Mouse (Mus musculus) lung, postnatal 0 days (tissue): ENCODE measurements around the gene Eps8l1. TPM values are rescaled to one million over a fixed set of nuclear protein-coding genes. Genes with fewer than 3 reads are reported as not detected.
A peak's percentile ranks its signal among the peaks of the same experiment; 100 is the strongest.

Source experiments
- ATAC-seq: fragments of 200-750 bp; cut with Nextera tagmentation; 2 replicates; pipeline ENCODE4 v1.8.0; 2017; ENCODE audit warnings: moderate library complexity
- DNase-seq: peaks from one replicate; pipeline ENCODE4 v3.0.0-alpha.2; 2016; ENCODE audit warnings: low spot score
- H3K27ac ChIP-seq: fragments of 300-500 bp; sonication (generic); 2 replicates; pipeline ENCODE4 v1.5.1; 2014; ENCODE audit warnings: antibody characterized with exemption, mild to moderate bottlenecking, low read length, mixed read lengths
- H3K27me3 ChIP-seq: fragments of 300-500 bp; sonication (generic); replicated peaks from 2 replicates; pipeline ENCODE4 v1.6.1; 2014; ENCODE audit warnings: low read length, mixed read lengths; ENCODE audit not compliant: insufficient read depth
- H3K36me3 ChIP-seq: fragments of 300-500 bp; sonication (generic); 2 replicates; pipeline ENCODE4 v1.6.1; 2014; ENCODE audit warnings: low read length, mixed read lengths; ENCODE audit not compliant: insufficient read depth
- H3K4me1 ChIP-seq: fragments of 300-500 bp; sonication (generic); 2 replicates; pipeline ENCODE4 v1.6.1; 2014; ENCODE audit warnings: antibody characterized with exemption, low read depth, low read length, mixed read lengths; ENCODE audit not compliant: insufficient read depth
- H3K4me2 ChIP-seq: fragments of 300-500 bp; sonication (generic); replicated peaks from 2 replicates; pipeline ENCODE4 v1.6.1; 2014; ENCODE audit warnings: low read depth, mild to moderate bottlenecking, low read length, moderate library complexity, mixed read lengths
- H3K4me3 ChIP-seq: fragments of 300-500 bp; sonication (generic); 2 replicates; pipeline ENCODE4 v1.5.1; 2014; ENCODE audit warnings: low read depth, low read length
- H3K9ac ChIP-seq: fragments of 300-500 bp; sonication (generic); replicated peaks from 2 replicates; pipeline ENCODE4 v1.6.1; 2014; ENCODE audit warnings: low read depth, mild to moderate bottlenecking
- H3K9me3 ChIP-seq: fragments of 300-500 bp; sonication (generic); 2 replicates; pipeline ENCODE4 v1.6.1; 2016; ENCODE audit warnings: low read length, mixed read lengths
- CTCF ChIP-seq: IDR thresholded peaks from 2 replicates; pipeline ENCODE4 v1.5.1; 2016; ENCODE audit warnings: antibody characterized with exemption, mild to moderate bottlenecking
- EP300 ChIP-seq: IDR thresholded peaks from 2 replicates; pipeline ENCODE4 v1.6.1; 2016; ENCODE audit warnings: antibody characterized with exemption, mild to moderate bottlenecking, control low read depth
- WGBS: fragments of 180-500 bp; shearing (Covaris S2); extraction: QIAGEN DNeasy Blood & Tissue Kit; methylation state at CpG from one replicate; pipeline ENCODE4 v1.1.7; 2014; 5-methylcytosine and 5-hydroxymethylcytosine counted together
- polyA plus RNA-seq: library from polyadenylated mRNA; unstranded; fragments of >200 nt; fragmentation: Nextera tagmentation; extraction: Ambion mirVana; gene quantifications from 2 replicates; pipeline ENCODE4 v1.2.1, GENCODE M21; 2015

The Eps8l1 gene
- polyA plus RNA-seq, 1 experiment from 2014 or later = 15.0 TPM

DNA sequence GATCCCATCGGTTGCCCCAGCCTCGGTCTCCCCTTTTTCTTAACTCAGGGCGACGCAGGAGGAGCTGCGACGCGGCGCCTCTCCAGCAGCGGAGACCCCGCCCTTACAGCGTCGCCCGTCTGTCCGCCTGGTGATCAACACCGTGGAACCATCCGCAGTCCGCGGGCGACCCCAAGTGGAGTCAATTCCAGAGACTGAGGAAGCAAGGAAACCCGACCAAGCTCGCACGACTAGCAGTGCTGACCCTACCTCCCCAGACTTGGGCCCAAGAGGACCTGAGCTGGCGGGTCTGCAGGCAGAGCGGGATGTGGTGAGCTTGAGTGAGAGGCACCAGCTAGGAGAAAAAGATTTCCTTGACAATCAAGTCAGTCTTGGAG is 10.7 kb downstream of the Eps8l1 start:
- H3K27ac ChIP-seq = no peak overlapping the region

DNA sequence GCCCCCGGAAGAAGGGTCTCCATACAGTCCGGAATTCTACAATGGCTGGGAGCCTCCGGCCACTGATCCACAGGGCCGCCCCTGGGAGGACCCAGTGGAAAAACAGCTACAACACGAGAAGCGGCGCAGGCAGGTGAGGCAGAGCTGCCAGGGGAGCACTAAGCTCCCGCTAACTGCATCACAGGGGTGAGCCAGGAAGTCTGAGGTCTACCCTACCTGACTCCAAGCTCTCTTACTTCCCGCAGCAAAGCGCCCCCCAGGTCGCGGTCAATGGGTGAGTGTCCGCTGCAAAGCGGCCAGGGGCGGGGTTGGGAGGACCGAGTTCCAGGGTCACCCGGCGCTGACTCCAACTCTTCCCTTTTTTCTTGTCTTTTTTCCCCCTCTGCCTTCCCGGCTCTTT is 13.5 kb downstream of the Eps8l1 start:
- no peaks in the 10 kb centered on the region for H3K9me3 ChIP-seq
- DNase-seq (no peak), ATAC-seq (no peak)
- H3K4me3 ChIP-seq = no peak overlapping the region
- H3K27ac ChIP-seq = no peak overlapping the region
- 30% methylated on average over 16 of the region's 19 CpGs for WGBS
- peaks cover 5% of the 10 kb centered on the region; the same call in 1 of the 2 replicates for H3K36me3 ChIP-seq
- H3K4me2 ChIP-seq = no peak overlapping the region
- peaks cover 6% of the 10 kb centered on the region for H3K4me1 ChIP-seq
- no peak overlapping the region for H3K9ac ChIP-seq
- H3K27me3 ChIP-seq = no peaks in the 10 kb centered on the region
- TF ChIP-seq CTCF (no peak), EP300 (no peak)

More for the DNA sequence above, 10.7 kb downstream of the Eps8l1 start:
- no peak for TF ChIP-seq EP300
- peak; percentile 87 for TF ChIP-seq CTCF
- 0 out of 2 replicates have a peak overlapping the region, but pooled peaks have one; percentile 26 for H3K9ac ChIP-seq
- no peaks in the 10 kb centered on the region for H3K9me3 ChIP-seq
- WGBS = 4% methylated on average over 24 of the region's 24 CpGs
- H3K36me3 ChIP-seq = peaks cover 5% of the 10 kb centered on the region; the same call in 1 of the 2 replicates
- ATAC-seq = peak; percentile 89
- peaks cover 4% of the 10 kb centered on the region; the same call in 1 of the 2 replicates for H3K4me1 ChIP-seq
- peak overlapping the region; percentile 36 for H3K4me3 ChIP-seq
- H3K4me2 ChIP-seq = peak overlapping the region; percentile 66
- H3K27me3 ChIP-seq = no peaks in the 10 kb centered on the region
- DNase-seq = peak; percentile 88

DNA sequence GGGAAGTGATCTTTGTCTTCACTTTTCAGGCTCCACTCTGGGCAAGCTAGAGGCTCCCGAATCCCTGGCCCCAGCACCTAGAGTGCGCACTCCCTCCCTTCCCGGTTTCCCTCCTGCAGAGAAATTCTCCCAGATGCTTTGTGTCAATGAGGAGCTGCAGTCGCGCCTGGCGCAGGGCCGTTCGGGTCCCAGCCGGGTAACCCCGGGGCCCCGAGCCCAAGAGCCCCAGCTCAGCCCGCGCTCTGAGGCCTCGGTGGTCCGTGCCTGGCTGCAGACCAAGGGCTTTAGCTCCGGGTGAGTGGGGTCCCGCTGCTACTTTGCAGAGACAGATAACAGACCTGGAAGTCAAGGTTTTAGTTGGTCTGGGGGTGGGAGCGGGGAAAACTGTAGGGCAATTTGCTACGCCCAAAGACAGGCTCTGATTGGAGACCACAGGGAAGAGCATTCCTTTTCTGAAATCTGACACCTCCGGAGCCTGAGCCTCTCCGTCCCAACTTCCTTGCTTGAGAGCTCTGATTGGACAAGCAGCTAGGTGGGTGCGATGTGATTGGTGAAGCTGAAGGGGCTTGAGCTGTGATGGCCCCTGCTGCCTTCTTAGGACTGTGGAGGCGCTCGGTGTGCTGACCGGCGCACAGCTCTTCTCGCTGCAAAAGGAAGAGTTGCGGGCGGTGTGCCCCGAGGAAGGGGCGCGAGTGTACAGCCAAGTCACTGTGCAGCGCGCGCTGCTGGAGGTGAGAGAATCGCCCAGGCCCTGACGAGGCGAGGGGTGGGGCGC is 17.7 kb downstream of the Eps8l1 start:
- 1% methylated on average over 39 of the region's 39 CpGs for WGBS
- H3K4me2 ChIP-seq = peak overlapping the region; percentile 69
- peak overlapping the region; percentile 38 for H3K4me3 ChIP-seq

DNA sequence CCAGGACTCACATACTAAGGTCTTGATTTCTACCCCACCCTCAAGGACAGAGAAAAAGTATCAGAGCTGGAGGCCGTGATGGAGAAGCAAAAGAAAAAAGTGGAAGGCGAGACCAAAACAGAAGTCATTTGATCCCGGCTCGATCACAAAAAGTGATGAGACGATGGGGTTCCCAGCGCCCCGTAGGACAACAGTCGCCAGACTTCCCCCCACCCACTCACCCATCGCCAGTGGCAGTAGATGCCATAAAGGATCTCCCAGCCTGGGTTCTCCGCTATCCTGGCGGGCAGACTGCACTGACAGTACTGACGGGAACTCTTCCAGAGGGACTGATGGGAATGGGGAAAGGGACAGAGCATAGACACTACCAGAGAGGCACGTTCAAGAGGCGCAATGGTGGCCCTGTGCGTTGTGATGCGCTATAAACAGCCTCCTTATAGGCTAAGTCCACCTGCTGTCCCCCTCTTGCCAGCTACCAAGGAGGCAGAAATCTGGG is 18.4 kb downstream of the Eps8l1 start:
- TF ChIP-seq EP300 (no peak), CTCF (no peak)
- peak; percentile 11 for DNase-seq
- peaks cover 6% of the 10 kb centered on the region; the same call in 1 of the 2 replicates for H3K4me1 ChIP-seq
- peak; percentile 3; the same call in 1 of the 2 replicates for ATAC-seq
- 0 out of 2 replicates have a peak overlapping the region, but pooled peaks have one; percentile 12 for H3K9ac ChIP-seq
- 12% methylated on average over 16 of the region's 16 CpGs for WGBS
- H3K9me3 ChIP-seq = no peaks in the 10 kb centered on the region
- H3K27ac ChIP-seq = peak overlapping the region; percentile 57
- H3K4me2 ChIP-seq = peak overlapping the region; percentile 69
- H3K4me3 ChIP-seq = peak overlapping the region; percentile 38
- H3K27me3 ChIP-seq = no peaks in the 10 kb centered on the region
- peaks cover 19% of the 10 kb centered on the region for H3K36me3 ChIP-seq

More for the DNA sequence above, 17.7 kb downstream of the Eps8l1 start:
- peak overlapping the region; percentile 70 for H3K27ac ChIP-seq
- H3K27me3 ChIP-seq = no peaks in the 10 kb centered on the region
- H3K36me3 ChIP-seq = peaks cover 14% of the 10 kb centered on the region; the same call in 1 of the 2 replicates
- ATAC-seq (peak; percentile 96), DNase-seq (peak; percentile 97)
- H3K9me3 ChIP-seq = no peaks in the 10 kb centered on the region
- peak overlapping the region; percentile 29; the same call in 1 of the 2 replicates for H3K9ac ChIP-seq
- TF ChIP-seq EP300 (no peak), CTCF (peak; percentile 28)
- peaks cover 6% of the 10 kb centered on the region; the same call in 1 of the 2 replicates for H3K4me1 ChIP-seq

DNA sequence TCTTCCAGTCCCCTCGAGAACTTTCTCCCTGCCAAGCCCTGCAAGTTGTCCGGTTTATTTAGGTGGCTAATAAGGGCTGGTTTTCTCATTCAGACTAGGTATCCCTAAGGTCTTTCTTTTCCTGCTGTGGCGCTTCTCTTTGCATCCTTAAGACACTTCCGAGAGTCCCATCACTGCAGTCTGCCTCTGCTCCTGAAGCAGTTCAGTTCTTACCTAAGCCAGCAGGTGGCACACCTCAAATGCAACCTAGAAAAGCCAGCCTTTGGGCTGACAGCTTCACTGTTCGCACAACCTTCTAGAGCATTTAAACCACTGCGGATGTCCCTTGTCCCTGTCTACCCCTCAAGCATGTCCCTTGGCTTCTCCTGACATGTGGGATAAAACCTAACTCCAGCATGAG is 19.2 kb downstream of the Eps8l1 start:
- H3K4me3 ChIP-seq = no peak overlapping the region
- no peaks in the 10 kb centered on the region for H3K27me3 ChIP-seq
- peaks cover 26% of the 10 kb centered on the region for H3K36me3 ChIP-seq
- DNase-seq (peak; percentile 64), ATAC-seq (no peak)
- no peak overlapping the region for H3K4me2 ChIP-seq
- H3K27ac ChIP-seq = no peak overlapping the region
- H3K4me1 ChIP-seq = peaks cover 6% of the 10 kb centered on the region; the same call in 1 of the 2 replicates
- TF ChIP-seq EP300 = no peak
- peak; percentile 76 for TF ChIP-seq CTCF
- H3K9me3 ChIP-seq = no peaks in the 10 kb centered on the region
- H3K9ac ChIP-seq = no peak overlapping the region
- 32% methylated on average over 6 of the region's 6 CpGs for WGBS

DNA sequence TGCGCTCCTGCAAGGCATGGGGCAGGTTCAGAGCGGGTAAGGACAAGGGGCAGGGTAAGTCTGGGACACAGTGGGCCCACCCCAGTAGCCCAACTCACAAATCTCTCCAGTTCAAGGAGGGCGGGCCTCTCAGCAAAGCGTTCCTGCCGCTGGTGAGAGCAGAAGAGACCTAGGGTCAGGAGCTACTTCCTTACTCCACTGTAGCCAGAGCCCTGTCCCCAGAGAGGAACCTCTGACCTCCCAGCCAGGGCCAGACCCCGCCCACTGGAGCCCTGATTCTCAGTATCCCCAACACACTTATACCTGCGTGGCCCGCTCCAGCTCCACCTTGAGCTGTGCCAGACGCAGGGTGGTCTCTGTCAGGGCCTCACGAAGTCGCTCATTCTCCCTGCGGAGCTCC is 21.8 kb downstream of the Eps8l1 start:
- Histone ChIP-seq H3K4me1 (peaks cover 6% of the 10 kb centered on the region; the same call in 1 of the 2 replicates), H3K27ac (no peak overlapping the region), H3K36me3 (peaks cover 34% of the 10 kb centered on the region), H3K9me3 (no peaks in the 10 kb centered on the region), H3K9ac (no peak overlapping the region), H3K4me3 (no peak overlapping the region), H3K27me3 (no peaks in the 10 kb centered on the region), H3K4me2 (no peak overlapping the region)
- DNase-seq (no peak), ATAC-seq (no peak)
- TF ChIP-seq EP300 = no peak
- no peak for TF ChIP-seq CTCF
- 87% methylated on average over 12 of the region's 12 CpGs for WGBS
